Mouse (Mus musculus) forebrain, postnatal 0 days (tissue): ENCODE measurements around the gene Smug1. TPM values are rescaled to one million over a fixed set of nuclear protein-coding genes. Genes with fewer than 3 reads are reported as not detected.

ENCODE experiments used
- ATAC-seq: fragments of 200-750 bp; cut with Nextera tagmentation; 2 replicates; pipeline ENCODE4 v1.8.0; 2017; ENCODE audit warnings: mild to moderate bottlenecking, moderate library complexity
- DNase-seq: peaks from one replicate; pipeline ENCODE4 v3.0.0-alpha.2; 2015
- H3K27ac ChIP-seq: fragments of 300-500 bp; sonication (generic); 2 replicates; pipeline ENCODE4 v1.5.1; 2014; ENCODE audit warnings: low read depth, mild to moderate bottlenecking, antibody characterized with exemption, low read length, moderate library complexity, mixed read lengths
- H3K27me3 ChIP-seq: fragments of 300-500 bp; sonication (generic); 2 replicates; pipeline ENCODE4 v1.6.1; 2014; ENCODE audit warnings: mild to moderate bottlenecking, low read length, mixed read lengths; ENCODE audit not compliant: insufficient read depth
- H3K36me3 ChIP-seq: fragments of 300-500 bp; sonication (generic); 2 replicates; pipeline ENCODE4 v1.6.1; 2014; ENCODE audit warnings: mild to moderate bottlenecking, moderate library complexity; ENCODE audit not compliant: insufficient read depth
- H3K4me1 ChIP-seq: fragments of 300-500 bp; sonication (generic); 2 replicates; pipeline ENCODE4 v1.6.1; 2014; ENCODE audit warnings: antibody characterized with exemption; ENCODE audit not compliant: insufficient read depth
- H3K4me2 ChIP-seq: fragments of 300-500 bp; sonication (generic); 2 replicates; pipeline ENCODE4 v1.6.1; 2014; ENCODE audit warnings: low read depth, mild to moderate bottlenecking, moderate library complexity
- H3K4me3 ChIP-seq: fragments of 300-500 bp; sonication (generic); 2 replicates; pipeline ENCODE4 v1.5.1; 2014; ENCODE audit warnings: low read depth, low read length, mixed read lengths
- H3K9ac ChIP-seq: fragments of 300-500 bp; sonication (generic); 2 replicates; pipeline ENCODE4 v1.6.1; 2014; ENCODE audit warnings: mild to moderate bottlenecking
- H3K9me3 ChIP-seq: fragments of 300-500 bp; sonication (generic); 2 replicates; pipeline ENCODE4 v1.6.1; 2016; ENCODE audit warnings: low read length
- CTCF ChIP-seq: sonication (generic); IDR thresholded peaks from 2 replicates; pipeline ENCODE4 v1.5.1; 2016; ENCODE audit warnings: antibody characterized with exemption, control low read depth, low read depth
- WGBS: fragments of 180-500 bp; shearing (Covaris S2); extraction: QIAGEN DNeasy Blood & Tissue Kit; methylation state at CpG from one replicate; pipeline ENCODE4 v1.1.7; 2014; 5-methylcytosine and 5-hydroxymethylcytosine counted together
- polyA plus RNA-seq: library from polyadenylated mRNA; unstranded; fragments of >200 nt; fragmentation: Nextera tagmentation; extraction: Ambion mirVana; gene quantifications from 2 replicates; pipeline ENCODE4 v1.2.1, GENCODE M21; 2015
- total RNA-seq: library from RNA; depleted of rRNA; stranded (reverse); fragments of >200 nt; gene quantifications from 2 replicates; pipeline ENCODE4 v1.2.3, GENCODE M21; 2014

Smug1 gene
- total and polyA plus RNA-seq, 2 experiments from 2014 or later, result 18.5 to 34.0 TPM

GRCm38 (mm10) chr15:103146627-103147421 lies 20.1 kb downstream of the Smug1 start:
- peak overlapping the region; percentile 55 for H3K9ac ChIP-seq
- H3K4me3 ChIP-seq, result peak overlapping the region; percentile 46
- DNase-seq, result peak; percentile 81
- TF ChIP-seq CTCF, result no peak
- no peaks in the 10 kb centered on the region for H3K36me3 ChIP-seq
- H3K4me2 ChIP-seq, result peak overlapping the region; percentile 86
- 1% methylated on average over 57 of the region's 57 CpGs for WGBS
- H3K27ac ChIP-seq, result peak overlapping the region; percentile 62
- H3K27me3 ChIP-seq, result peaks cover 8% of the 10 kb centered on the region; the same call in 1 of the 2 replicates
- H3K4me1 ChIP-seq, result peaks cover 14% of the 10 kb centered on the region
- peak; percentile 83 for ATAC-seq
- H3K9me3 ChIP-seq, result no peaks in the 10 kb centered on the region

- Histone ChIP-seq H3K27me3 (peaks cover 8% of the 10 kb centered on the region; the same call in 1 of the 2 replicates), H3K9ac (peak overlapping the region; percentile 55; the same call in 1 of the 2 replicates), H3K27ac (no peak overlapping the region), H3K4me1 (peaks cover 14% of the 10 kb centered on the region), H3K9me3 (no peaks in the 10 kb centered on the region), H3K4me2 (no peak overlapping the region), H3K36me3 (no peaks in the 10 kb centered on the region), H3K4me3 (no peak overlapping the region)
- TF ChIP-seq CTCF, result no peak
- WGBS, result 58% methylated on average over 11 of the region's 11 CpGs
- no peak for ATAC-seq
- no peak for DNase-seq
Observed at GRCm38 (mm10) chr15:103145635-103146299, 21.1 kb downstream of the Smug1 start.

- no peak for TF ChIP-seq CTCF
- Histone ChIP-seq H3K4me3 (no peak overlapping the region), H3K36me3 (no peaks in the 10 kb centered on the region), H3K4me1 (peaks cover 14% of the 10 kb centered on the region), H3K27me3 (peaks cover 8% of the 10 kb centered on the region; the same call in 1 of the 2 replicates), H3K27ac (no peak overlapping the region), H3K9me3 (no peaks in the 10 kb centered on the region), H3K9ac (no peak overlapping the region), H3K4me2 (no peak overlapping the region)
- 54% methylated on average over 3 of the region's 3 CpGs for WGBS
- DNase-seq (no peak), ATAC-seq (no peak)
Observed at GRCm38 (mm10) chr15:103144176-103144575, 22.7 kb downstream of the Smug1 start.

- ATAC-seq (peak; percentile 61), DNase-seq (peak; percentile 58)
- H3K4me2 ChIP-seq, result no peak overlapping the region
- peak overlapping the region; percentile 48; the same call in 1 of the 2 replicates for H3K27ac ChIP-seq
- no peaks in the 10 kb centered on the region for H3K36me3 ChIP-seq
- H3K4me1 ChIP-seq, result peaks cover 14% of the 10 kb centered on the region
- H3K27me3 ChIP-seq, result no peaks in the 10 kb centered on the region
- no peak for TF ChIP-seq CTCF
- WGBS, result 20% methylated on average over 13 of the region's 13 CpGs
- no peak overlapping the region for H3K9ac ChIP-seq
- H3K4me3 ChIP-seq, result no peak overlapping the region
- H3K9me3 ChIP-seq, result no peaks in the 10 kb centered on the region
Observed at GRCm38 (mm10) chr15:103135431-103135947, 31.4 kb downstream of the Smug1 start.

GRCm38 (mm10) chr15:103134277-103135086 lies 32.4 kb downstream of the Smug1 start:
- 38% methylated on average over 5 of the region's 5 CpGs for WGBS
- Histone ChIP-seq H3K4me3 (no peak overlapping the region), H3K4me2 (no peak overlapping the region), H3K27me3 (no peaks in the 10 kb centered on the region), H3K27ac (0 out of 2 replicates have a peak overlapping the region, but pooled peaks have one; percentile 48), H3K36me3 (no peaks in the 10 kb centered on the region), H3K9ac (no peak overlapping the region), H3K9me3 (no peaks in the 10 kb centered on the region), H3K4me1 (peaks cover 14% of the 10 kb centered on the region)
- ATAC-seq (peak; percentile 54; the same call in 1 of the 2 replicates), DNase-seq (peak; percentile 30)
- no peak for TF ChIP-seq CTCF

- Histone ChIP-seq H3K4me1 (peaks cover 14% of the 10 kb centered on the region), H3K27ac (no peak overlapping the region), H3K9me3 (no peaks in the 10 kb centered on the region), H3K36me3 (no peaks in the 10 kb centered on the region), H3K4me3 (no peak overlapping the region), H3K4me2 (no peak overlapping the region), H3K9ac (no peak overlapping the region), H3K27me3 (no peaks in the 10 kb centered on the region)
- 16% methylated on average over 4 of the region's 4 CpGs for WGBS
- ATAC-seq (no peak), DNase-seq (no peak)
- TF ChIP-seq CTCF, result no peak
Observed at GRCm38 (mm10) chr15:103133761-103134160, 33.1 kb downstream of the Smug1 start.
